Mouse (Mus musculus) MEL (cell line): ENCODE measurements around the gene Dytn. TPM values are rescaled to one million over a fixed set of nuclear protein-coding genes. Genes with fewer than 3 reads are reported as not detected.
A peak's percentile ranks its signal among the peaks of the same experiment; 100 is the strongest.

Experiments
- DNase-seq: peaks from one replicate; pipeline ENCODE4 v3.0.0; 2011; ENCODE audit warnings: low read depth, low spot score
- H3K27ac ChIP-seq: 2 replicates; pipeline ENCODE4 v1.5.1; 2012; ENCODE audit warnings: low read depth, mild to moderate bottlenecking, control low read depth, low read length, moderate library complexity; ENCODE audit not compliant: control insufficient read depth
- H3K27me3 ChIP-seq, 2 experiments: fragments of 150-350 bp in 1 of 2; sonication (generic) in 1 of 2; 2 replicates each; pipeline ENCODE4 v1.6.1; 2012; ENCODE audit warnings: low read length in 2 of 2, mild to moderate bottlenecking in 2 of 2, improper control_type of control experiment in 1 of 2, moderate library complexity in 1 of 2; ENCODE audit not compliant: insufficient read depth in 2 of 2, control insufficient read depth in 1 of 2
- H3K36me3 ChIP-seq, 2 experiments: 2 replicates each; pipeline ENCODE4 v1.6.1; 2012 to 2014; ENCODE audit warnings: low read length in 2 of 2, improper control_type of control experiment in 1 of 2, inconsistent platforms in 1 of 2, mild to moderate bottlenecking in 1 of 2; ENCODE audit not compliant: insufficient read depth in 2 of 2, control insufficient read depth in 1 of 2
- H3K4me1 ChIP-seq, 2 experiments: fragments of 150-350 bp in 1 of 2; sonication (generic) in 1 of 2; 2 replicates each; pipeline ENCODE4 v1.6.1; 2012; ENCODE audit warnings: low read length in 2 of 2, improper control_type of control experiment in 1 of 2, mild to moderate bottlenecking in 1 of 2; ENCODE audit not compliant: insufficient read depth in 2 of 2, control insufficient read depth in 1 of 2
- H3K4me3 ChIP-seq, 2 experiments: fragments of 150-350 bp in 1 of 2; sonication (generic) in 1 of 2; 2 replicates each; pipeline ENCODE4 v1.5.1; 2012; ENCODE audit warnings: low read depth in 2 of 2, low read length in 2 of 2, mild to moderate bottlenecking in 2 of 2, moderate library complexity in 2 of 2, control low read depth in 1 of 2, improper control_type of control experiment in 1 of 2; ENCODE audit not compliant: control insufficient read depth in 1 of 2, insufficient read depth in 1 of 2
- H3K79me2 ChIP-seq: 2 replicates; pipeline ENCODE4 v1.6.1; 2012; ENCODE audit warnings: mild to moderate bottlenecking, low read length, moderate library complexity; ENCODE audit not compliant: control insufficient read depth, poor library complexity, insufficient read depth
- H3K9ac ChIP-seq: 2 replicates; pipeline ENCODE4 v1.6.1; 2012; ENCODE audit warnings: low read depth, mild to moderate bottlenecking, control low read depth, low read length, moderate library complexity; ENCODE audit not compliant: control insufficient read depth, poor library complexity, severe bottlenecking
- H3K9me3 ChIP-seq: fragments of 150-350 bp; sonication (generic); replicated peaks from 2 replicates; pipeline ENCODE4 v1.6.1; 2012; ENCODE audit warnings: mild to moderate bottlenecking, low read length, improper control_type of control experiment, moderate library complexity; ENCODE audit not compliant: insufficient read depth
- CHD1 ChIP-seq: IDR thresholded peaks from 2 replicates; pipeline ENCODE4 v1.6.1; 2012; ENCODE audit warnings: low read depth, mild to moderate bottlenecking, inconsistent platforms, low read length, improper control_type of control experiment
- CHD2 ChIP-seq: IDR thresholded peaks from 2 replicates; pipeline ENCODE4 v1.6.1; 2011; ENCODE audit warnings: low read length, improper control_type of control experiment
- CTCF ChIP-seq, 3 experiments: IDR thresholded peaks in 2 of 3; conservative IDR thresholded peaks in 1 of 3; 2 replicates each; pipeline ENCODE4 v1.5.1; 2011 to 2012; ENCODE audit warnings: low read length in 3 of 3, low read depth in 2 of 3, mild to moderate bottlenecking in 2 of 3, improper control_type of control experiment in 1 of 3, inconsistent platforms in 1 of 3, mixed read lengths in 1 of 3, moderate library complexity in 1 of 3; ENCODE audit not compliant: control insufficient read depth in 1 of 3, insufficient read depth in 1 of 3, poor library complexity in 1 of 3, severe bottlenecking in 1 of 3
- E2F4 ChIP-seq: IDR thresholded peaks from 2 replicates; pipeline ENCODE4 v1.6.1; 2011; ENCODE audit warnings: low read depth, low read length, improper control_type of control experiment, borderline replicate concordance
- ELF1 ChIP-seq: IDR thresholded peaks from 2 replicates; pipeline ENCODE4 v1.6.1; 2014; ENCODE audit warnings: low read depth, mild to moderate bottlenecking, inconsistent platforms, low read length, improper control_type of control experiment, moderate library complexity
- EP300 ChIP-seq, 2 experiments: IDR thresholded peaks; 2 replicates each; pipeline ENCODE4 v1.6.1; 2011; ENCODE audit warnings: improper control_type of control experiment in 2 of 2, low read length in 2 of 2, low read depth in 1 of 2, mild to moderate bottlenecking in 1 of 2
- ETS1 ChIP-seq: IDR thresholded peaks from 2 replicates; pipeline ENCODE4 v1.6.1; 2012; ENCODE audit warnings: low read depth, mild to moderate bottlenecking, inconsistent platforms, low read length, improper control_type of control experiment, moderate library complexity
- GABPA ChIP-seq: IDR thresholded peaks from 2 replicates; pipeline ENCODE4 v1.6.1; 2012; ENCODE audit warnings: low read depth, mild to moderate bottlenecking, inconsistent platforms, low read length, improper control_type of control experiment, moderate library complexity
- HCFC1 ChIP-seq: IDR thresholded peaks from 2 replicates; pipeline ENCODE4 v1.6.1; 2012; ENCODE audit warnings: low read depth, mild to moderate bottlenecking, inconsistent platforms, low read length, improper control_type of control experiment, moderate library complexity
- KAT2A ChIP-seq: conservative IDR thresholded peaks from 2 replicates; pipeline ENCODE4 v1.6.1; 2012; ENCODE audit warnings: low read depth, low read length, improper control_type of control experiment, inconsistent platforms
- MAX ChIP-seq: IDR thresholded peaks from 2 replicates; pipeline ENCODE4 v1.6.1; 2011; ENCODE audit warnings: low read length, improper control_type of control experiment
- MAZ ChIP-seq: IDR thresholded peaks from 2 replicates; pipeline ENCODE4 v1.6.1; 2012; ENCODE audit warnings: low read depth, mild to moderate bottlenecking, inconsistent platforms, low read length, improper control_type of control experiment
- MEF2A ChIP-seq: IDR thresholded peaks from 2 replicates; pipeline ENCODE4 v1.6.1; 2014; ENCODE audit warnings: low read depth, mild to moderate bottlenecking, inconsistent platforms, low read length, improper control_type of control experiment; ENCODE audit not compliant: poor library complexity, insufficient replicate concordance, severe bottlenecking; ENCODE audit errors: extremely low read depth
- MYB ChIP-seq: IDR thresholded peaks from 2 replicates; pipeline ENCODE4 v1.6.1; 2011; ENCODE audit warnings: mild to moderate bottlenecking, low read depth, low read length, improper control_type of control experiment
- NRF1 ChIP-seq: IDR thresholded peaks from 2 replicates; pipeline ENCODE4 v1.6.1; 2014; ENCODE audit warnings: low read depth, mild to moderate bottlenecking, inconsistent platforms, low read length, improper control_type of control experiment, moderate library complexity; ENCODE audit not compliant: poor library complexity, insufficient read depth, severe bottlenecking
- POLR2AphosphoS5 ChIP-seq: IDR thresholded peaks from 2 replicates; pipeline ENCODE4 v1.6.1; 2012; ENCODE audit warnings: low read depth, borderline replicate concordance, mild to moderate bottlenecking, inconsistent platforms, low read length, moderate library complexity, mixed read lengths
- RAD21 ChIP-seq: IDR thresholded peaks from 2 replicates; pipeline ENCODE4 v1.6.1; 2011; ENCODE audit warnings: mild to moderate bottlenecking, low read depth, low read length, improper control_type of control experiment
- SMC3 ChIP-seq: IDR thresholded peaks from 2 replicates; pipeline ENCODE4 v1.6.1; 2011; ENCODE audit warnings: low read depth, low read length, improper control_type of control experiment
- TBP ChIP-seq: IDR thresholded peaks from 2 replicates; pipeline ENCODE4 v1.8.0; 2011; ENCODE audit warnings: low read depth, low read length, improper control_type of control experiment
- TCF12 ChIP-seq: IDR thresholded peaks from 2 replicates; pipeline ENCODE4 v1.6.1; 2014; ENCODE audit warnings: low read depth, mild to moderate bottlenecking, inconsistent platforms, low read length, improper control_type of control experiment, moderate library complexity
- USF1 ChIP-seq: IDR thresholded peaks from 2 replicates; pipeline ENCODE4 v1.6.1; 2014; ENCODE audit warnings: low read depth, mild to moderate bottlenecking, inconsistent platforms, low read length, improper control_type of control experiment, moderate library complexity
- USF2 ChIP-seq, 2 experiments: IDR thresholded peaks; 2 replicates each; pipeline ENCODE4 v1.6.1; 2011 to 2012; ENCODE audit warnings: improper control_type of control experiment in 2 of 2, low read length in 2 of 2, borderline replicate concordance in 1 of 2, inconsistent platforms in 1 of 2, low read depth in 1 of 2, mild to moderate bottlenecking in 1 of 2; ENCODE audit not compliant: insufficient read depth in 1 of 2
- ZMIZ1 ChIP-seq: IDR thresholded peaks from 2 replicates; pipeline ENCODE4 v1.6.1; 2012; ENCODE audit warnings: low read depth, mild to moderate bottlenecking, inconsistent platforms, low read length, improper control_type of control experiment, moderate library complexity
- polyA plus RNA-seq, 2 experiments: library from polyadenylated mRNA; stranded (reverse) in 1 of 2; unstranded in 1 of 2; fragments of >175 nt in 1 of 2; fragments of >200 nt in 1 of 2; gene quantifications; 2 replicates each; pipeline versions ENCODE4 v1.2.1 to v1.2.4; 2012; ENCODE audit warnings: low replicate concordance in 2 of 2, low read depth in 1 of 2; ENCODE audit not compliant: insufficient read length in 2 of 2, insufficient read depth in 1 of 2, missing spikeins in 1 of 2
- total RNA-seq: library from RNA; depleted of rRNA; stranded (reverse); fragments of 300-350 nt; gene quantifications from 2 replicates; pipeline ENCODE4 v1.2.3, GENCODE M21; 2012

Dytn gene
- total and polyA plus RNA-seq, 3 experiments = not detected

DNA sequence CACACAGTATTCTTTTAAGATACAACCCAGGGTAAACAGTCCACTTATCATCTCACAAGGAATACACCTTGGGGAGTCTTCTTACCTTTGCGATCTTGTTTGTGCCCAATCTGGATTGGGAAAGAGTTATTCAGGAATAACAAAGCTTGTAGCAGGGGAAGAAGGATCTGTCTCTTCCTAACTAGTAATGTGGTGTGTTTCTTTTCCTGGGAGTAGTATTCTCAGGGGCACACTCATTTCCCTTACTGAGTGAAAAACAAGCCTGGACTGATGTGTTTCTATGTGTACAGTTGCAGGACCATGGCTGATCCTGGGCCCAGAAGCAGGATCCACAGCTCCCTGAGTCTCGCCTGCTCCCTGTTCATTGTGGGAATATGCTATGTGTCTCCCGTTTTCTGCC, 71.1 kb downstream of the Dytn start, which contains the start of gene Gm39653:
Gene Gm39653, plus strand, starts transcription at position 301 of the 400 bp plus-strand sequence.
- TF ChIP-seq USF2 (IDR thresholded peaks at IDR 0.05; ENCODE audit: borderline replicate concordance in 1 of 2, insufficient read depth in 1 of 2, low read depth in 1 of 2, low read length in 2 of 2) (no peak), ZMIZ1 (no peak), GABPA (no peak), ETS1 (no peak), HCFC1 (no peak), RAD21 (no peak), USF1 (no peak), ELF1 (no peak), KAT2A (no peak), TBP (no peak), MAX (no peak), CHD1 (no peak), MEF2A (no peak), EP300 (IDR thresholded peaks at IDR 0.05; ENCODE audit: low read depth in 1 of 2, low read length in 2 of 2) (no peak), POLR2AphosphoS5 (no peak), CHD2 (no peak), CTCF (IDR thresholded peaks at IDR 0.05 in 2 of 3, conservative IDR thresholded peaks at IDR 0.05 in 1 of 3; ENCODE audit: control insufficient read depth in 1 of 3, insufficient read depth in 1 of 3, low read depth in 2 of 3, low read length in 3 of 3, poor library complexity in 1 of 3, severe bottlenecking in 1 of 3) (no peak), MAZ (no peak)
- no peak for DNase-seq
- no peaks in the 10 kb centered on the region for H3K79me2 ChIP-seq
- H3K4me1 ChIP-seq = no peaks in the 10 kb centered on the region
- no peak within 1 kb of the TSS for H3K9ac ChIP-seq
- no peaks in the 10 kb centered on the region for H3K9me3 ChIP-seq
- H3K27me3 ChIP-seq = no peaks in the 10 kb centered on the region
- no peak within 1 kb of the TSS for H3K4me3 ChIP-seq
- no peaks in the 10 kb centered on the region for H3K36me3 ChIP-seq
- H3K27ac ChIP-seq = no peak within 1 kb of the TSS

DNA sequence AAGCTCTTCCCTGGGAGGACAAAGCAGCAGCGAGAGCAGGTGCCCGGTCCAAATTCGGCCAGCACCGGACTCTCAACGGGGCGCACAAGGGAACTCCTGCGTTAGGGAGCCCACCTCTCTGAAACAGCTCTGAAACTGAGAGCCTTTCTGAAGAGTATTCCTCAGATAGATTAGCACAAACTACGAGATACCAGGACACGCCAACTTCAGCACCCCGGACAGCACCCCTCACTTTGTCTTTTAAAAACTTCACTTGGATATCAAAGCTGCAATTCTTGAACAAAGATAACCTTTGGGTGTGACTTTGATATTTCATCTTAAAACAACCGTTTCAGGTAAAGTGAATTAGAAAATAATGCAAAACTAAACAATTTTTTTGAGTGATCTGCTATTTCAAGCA, 72.1 kb downstream of the Dytn start:
- no peaks in the 10 kb centered on the region for H3K27me3 ChIP-seq
- no peak overlapping the region for H3K4me3 ChIP-seq
- TF ChIP-seq HCFC1 (no peak), MYB (no peak), NRF1 (no peak), KAT2A (no peak), SMC3 (no peak), USF1 (no peak), RAD21 (no peak), E2F4 (no peak), MAX (no peak), TCF12 (no peak)
- H3K9ac ChIP-seq = no peak overlapping the region
- H3K4me1 ChIP-seq = no peaks in the 10 kb centered on the region
- no peaks in the 10 kb centered on the region for H3K36me3 ChIP-seq
- no peaks in the 10 kb centered on the region for H3K9me3 ChIP-seq
- peak; percentile 53 for DNase-seq
- H3K27ac ChIP-seq = no peak overlapping the region
- no peaks in the 10 kb centered on the region for H3K79me2 ChIP-seq
